Mouse (Mus musculus): ENCODE data around the gene Rasgrp3. TPM values are rescaled to one million over a fixed set of nuclear protein-coding genes. Genes with fewer than 3 reads are reported as not detected.

Gene Rasgrp3
- polyA plus RNA-seq (2012; rRNA removed), result 3.3 and 7.0 TPM in 2 replicates

GRCm38 (mm10) chr17:75435599-75435998 lies at the start of gene Rasgrp3:
Rasgrp3 (plus strand) TSS chr17:75435896.

GRCm38 (mm10) chr17:75551512-75552400 lies 116.1 kb downstream of the Rasgrp3 start, which contains the start of gene Fam98a:
Fam98a (minus strand) TSS chr17:75551946.

Other genes starting within 250 kb of the Rasgrp3 start
- 34.9 and 48.4 TPM in 2 replicates for gene Fam98a, start 116.0 kb downstream of the Rasgrp3 start, polyA plus RNA-seq (2012; rRNA removed)